Mouse (Mus musculus) spleen, adult 2 months (tissue): ENCODE results near the gene Inava.

Experiments
- CTCF ChIP-seq: fragments of 200-500 bp; IDR thresholded peaks from 2 replicates; pipeline ENCODE4 v1.5.1; 2011; ENCODE audit warnings: mild to moderate bottlenecking, inconsistent platforms; ENCODE audit not compliant: insufficient read depth, insufficient read length, insufficient replicate concordance; ENCODE audit errors: extremely low read depth
- POLR2A ChIP-seq: fragments of 200-500 bp; IDR thresholded peaks from 2 replicates; pipeline ENCODE4 v1.6.1; 2011; ENCODE audit warnings: low read depth, low read length, inconsistent platforms

DNA sequence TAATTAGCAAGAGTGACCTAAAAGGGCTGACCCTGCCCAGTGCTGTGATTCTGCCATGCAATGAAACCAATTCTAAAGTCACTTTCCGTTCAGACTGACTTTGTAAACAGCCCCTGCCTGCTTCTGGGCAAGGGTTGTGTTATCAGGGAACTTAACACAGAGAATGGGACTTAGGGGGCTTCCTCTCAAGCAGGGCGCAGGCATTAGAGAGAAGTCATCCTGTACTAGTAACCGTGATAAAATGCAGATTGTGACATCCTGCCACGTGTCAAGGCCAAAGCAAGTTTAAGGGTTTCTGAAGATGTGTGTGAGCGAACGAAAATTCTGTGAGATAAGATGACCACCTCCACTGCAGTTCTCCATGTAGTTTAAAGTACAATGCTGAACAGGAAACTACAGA lies 32.1 kb upstream of the Inava start:
- TF ChIP-seq CTCF (no peak), POLR2A (no peak)
